Mouse (Mus musculus) left cerebral cortex, adult 11 months (tissue): ENCODE measurements at regions not wholly inside any gene's neighbourhood (a gene's known extent, or its start where the extent isn't known, plus 50 kb on each side); places are given as distances from the start of the nearest gene placed in this dataset.
A peak's percentile ranks its signal among the peaks of the same experiment; 100 is the strongest.

ENCODE experiments used
- DNase-seq: peaks from one replicate; pipeline ENCODE4 v3.0.0; 2022; ENCODE audit warnings: low spot score

GRCm38 (mm10) chr13:18063677-18064076 lies 70.5 kb upstream of the Yae1d1 start:
- DNase-seq, result no peak

GRCm38 (mm10) chr13:18060265-18060664 lies 67.1 kb upstream of the Yae1d1 start:
- DNase-seq, result no peak

- DNase-seq, result peak; percentile 70
Measured at GRCm38 (mm10) chr13:18057231-18057912, 64.2 kb upstream of the Yae1d1 start.

- no peak for DNase-seq
Measured at GRCm38 (mm10) chr13:18056816-18057215, 63.7 kb upstream of the Yae1d1 start.

- no peak for DNase-seq
Measured at GRCm38 (mm10) chr13:18043154-18043553, 50.0 kb upstream of the Yae1d1 start.
